Mouse (Mus musculus) forebrain, embryonic 11.5 days (tissue): ENCODE measurements around the gene Tnnt2. TPM values are rescaled to one million over a fixed set of nuclear protein-coding genes. Genes with fewer than 3 reads are reported as not detected.

Experiments
- ATAC-seq: fragments of 200-750 bp; cut with Nextera tagmentation; replicated peaks from 2 replicates; pipeline ENCODE4 v1.8.0; 2017; ENCODE audit warnings: moderate TSS enrichment; ENCODE audit not compliant: low FRiP score
- DNase-seq: peaks from one replicate; pipeline ENCODE4 v3.0.0-alpha.2; 2017; ENCODE audit warnings: low spot score
- H3K27ac ChIP-seq: fragments of 300-500 bp; sonication (generic); 2 replicates; pipeline ENCODE4 v1.5.1; 2014; ENCODE audit warnings: low read depth, low read length
- H3K27me3 ChIP-seq: fragments of 300-500 bp; sonication (generic); 2 replicates; pipeline ENCODE4 v1.6.1; 2014; ENCODE audit warnings: mild to moderate bottlenecking, low read length, mixed read lengths; ENCODE audit not compliant: control insufficient read depth, insufficient read depth
- H3K36me3 ChIP-seq: fragments of 300-500 bp; sonication (generic); 2 replicates; pipeline ENCODE4 v1.6.1; 2014; ENCODE audit warnings: mild to moderate bottlenecking, low read length, moderate library complexity, mixed read lengths; ENCODE audit not compliant: control insufficient read depth, insufficient read depth
- H3K4me1 ChIP-seq: fragments of 300-500 bp; sonication (generic); replicated peaks from 2 replicates; pipeline ENCODE4 v1.6.1; 2014; ENCODE audit warnings: low read length, mixed read lengths; ENCODE audit not compliant: control insufficient read depth, insufficient read depth
- H3K4me2 ChIP-seq: fragments of 300-500 bp; sonication (generic); 2 replicates; pipeline ENCODE4 v1.6.1; 2014; ENCODE audit warnings: low read depth, mild to moderate bottlenecking, low read length, moderate library complexity, mixed read lengths; ENCODE audit not compliant: severe bottlenecking
- H3K4me3 ChIP-seq: fragments of 300-500 bp; sonication (generic); 2 replicates; pipeline ENCODE4 v1.5.1; 2014; ENCODE audit warnings: low read depth, low read length
- H3K9ac ChIP-seq: fragments of 300-500 bp; sonication (generic); 2 replicates; pipeline ENCODE4 v1.6.1; 2014; ENCODE audit warnings: low read length
- H3K9me3 ChIP-seq: fragments of 300-500 bp; sonication (generic); 2 replicates; pipeline ENCODE4 v1.6.1; 2016; ENCODE audit warnings: low read length, mixed read lengths; ENCODE audit not compliant: control insufficient read depth
- WGBS: fragments of 180-500 bp; shearing (Covaris S2); extraction: QIAGEN DNeasy Blood & Tissue Kit; methylation state at CpG from one replicate; pipeline ENCODE4 v1.1.7; 2014; 5-methylcytosine and 5-hydroxymethylcytosine counted together
- polyA plus RNA-seq: library from polyadenylated mRNA; unstranded; fragments of >200 nt; fragmentation: Nextera tagmentation; extraction: Ambion mirVana; gene quantifications from 2 replicates; pipeline ENCODE4 v1.2.1, GENCODE M21; 2014

Tnnt2 gene
- polyA plus RNA-seq, 1 experiment from 2014 or later: not detected

GRCm38 (mm10) chr1:135813071-135813470 lies 23.1 kb upstream of the Tnnt2 start:
- DNase-seq: no peak
- WGBS: 77% methylated on average over 4 of the region's 4 CpGs

GRCm38 (mm10) chr1:135813687-135814395 lies 22.3 kb upstream of the Tnnt2 start:
- H3K27me3 ChIP-seq: peaks cover 25% of the 10 kb centered on the region
- WGBS: 75% methylated on average over 5 of the region's 5 CpGs

More at GRCm38 (mm10) chr1:135813071-135813470, 23.1 kb upstream of the Tnnt2 start:
- no peaks in the 10 kb centered on the region for H3K4me1 ChIP-seq
- H3K27me3 ChIP-seq: peaks cover 18% of the 10 kb centered on the region
- H3K9ac ChIP-seq: no peak overlapping the region
- H3K27ac ChIP-seq: no peak overlapping the region
- no peak for ATAC-seq
- no peak overlapping the region for H3K4me3 ChIP-seq
- no peaks in the 10 kb centered on the region for H3K9me3 ChIP-seq
- no peaks in the 10 kb centered on the region for H3K36me3 ChIP-seq
- H3K4me2 ChIP-seq: no peak overlapping the region

GRCm38 (mm10) chr1:135814531-135814930 lies 21.6 kb upstream of the Tnnt2 start:
- peaks cover 31% of the 10 kb centered on the region for H3K27me3 ChIP-seq
- H3K9me3 ChIP-seq: no peaks in the 10 kb centered on the region
- ATAC-seq (no peak), DNase-seq (no peak)
- H3K4me2 ChIP-seq: no peak overlapping the region
- no peak overlapping the region for H3K27ac ChIP-seq
- no peak overlapping the region for H3K4me3 ChIP-seq
- 81% methylated on average over 5 of the region's 5 CpGs for WGBS
- H3K4me1 ChIP-seq: peaks cover 3% of the 10 kb centered on the region; the same call in 1 of the 2 replicates
- H3K36me3 ChIP-seq: no peaks in the 10 kb centered on the region
- H3K9ac ChIP-seq: no peak overlapping the region

More at GRCm38 (mm10) chr1:135813687-135814395, 22.3 kb upstream of the Tnnt2 start:
- Histone ChIP-seq H3K4me3 (no peak overlapping the region), H3K9me3 (no peaks in the 10 kb centered on the region), H3K27ac (no peak overlapping the region), H3K9ac (no peak overlapping the region), H3K4me2 (no peak overlapping the region), H3K4me1 (peaks cover 3% of the 10 kb centered on the region; the same call in 1 of the 2 replicates), H3K36me3 (no peaks in the 10 kb centered on the region)
- ATAC-seq (no peak), DNase-seq (no peak)

GRCm38 (mm10) chr1:135817595-135817994 lies 18.6 kb upstream of the Tnnt2 start:
- H3K9ac ChIP-seq: no peak overlapping the region
- H3K4me3 ChIP-seq: no peak overlapping the region
- H3K4me1 ChIP-seq: peaks cover 3% of the 10 kb centered on the region; the same call in 1 of the 2 replicates
- ATAC-seq: no peak
- no peak overlapping the region for H3K4me2 ChIP-seq
- WGBS: 75% methylated on average over 4 of the region's 4 CpGs
- DNase-seq: no peak
- H3K36me3 ChIP-seq: no peaks in the 10 kb centered on the region
- H3K9me3 ChIP-seq: no peaks in the 10 kb centered on the region
- no peak overlapping the region for H3K27ac ChIP-seq
- H3K27me3 ChIP-seq: peaks cover 40% of the 10 kb centered on the region

- H3K27me3 ChIP-seq: peaks cover 40% of the 10 kb centered on the region
- ATAC-seq: peak; percentile 53; the same call in 1 of the 2 replicates
Observed at GRCm38 (mm10) chr1:135818481-135819086, 17.6 kb upstream of the Tnnt2 start, which contains the start of gene Lad1. Gene Lad1, plus strand, starts transcription at chr1:135818598.

GRCm38 (mm10) chr1:135820071-135820470 lies 16.1 kb upstream of the Tnnt2 start:
- Histone ChIP-seq H3K9ac (no peak overlapping the region), H3K27me3 (peaks cover 40% of the 10 kb centered on the region), H3K4me2 (no peak overlapping the region), H3K4me1 (peaks cover 3% of the 10 kb centered on the region; the same call in 1 of the 2 replicates), H3K27ac (no peak overlapping the region), H3K4me3 (no peak overlapping the region), H3K36me3 (no peaks in the 10 kb centered on the region), H3K9me3 (no peaks in the 10 kb centered on the region)
- WGBS: 85% methylated on average over 10 of the region's 10 CpGs
- DNase-seq (no peak), ATAC-seq (no peak)

More at GRCm38 (mm10) chr1:135818481-135819086, 17.6 kb upstream of the Tnnt2 start, which contains the start of gene Lad1:
- under 1% methylated on average over 60 of the region's 63 CpGs for WGBS
- no peak within 1 kb of the TSS for H3K27ac ChIP-seq
- peak within 1 kb of the TSS; percentile 56 for H3K4me3 ChIP-seq
- H3K36me3 ChIP-seq: no peaks in the 10 kb centered on the region
- peak within 1 kb of the TSS; percentile 48 for H3K9ac ChIP-seq
- DNase-seq: peak; percentile 62
- H3K9me3 ChIP-seq: no peaks in the 10 kb centered on the region
- peak within 1 kb of the TSS; percentile 100 for H3K4me2 ChIP-seq
- peaks cover 3% of the 10 kb centered on the region; the same call in 1 of the 2 replicates for H3K4me1 ChIP-seq

- H3K27me3 ChIP-seq: peaks cover 40% of the 10 kb centered on the region
- no peak overlapping the region for H3K27ac ChIP-seq
- DNase-seq (no peak), ATAC-seq (no peak)
- H3K4me2 ChIP-seq: no peak overlapping the region
- H3K36me3 ChIP-seq: no peaks in the 10 kb centered on the region
- H3K9me3 ChIP-seq: no peaks in the 10 kb centered on the region
- peaks cover 3% of the 10 kb centered on the region; the same call in 1 of the 2 replicates for H3K4me1 ChIP-seq
- no peak overlapping the region for H3K9ac ChIP-seq
- 82% methylated on average over 16 of the region's 16 CpGs for WGBS
- no peak overlapping the region for H3K4me3 ChIP-seq
Observed at GRCm38 (mm10) chr1:135820736-135821364, 15.3 kb upstream of the Tnnt2 start.

- Histone ChIP-seq H3K9ac (no peak overlapping the region), H3K36me3 (no peaks in the 10 kb centered on the region), H3K4me1 (peaks cover 3% of the 10 kb centered on the region; the same call in 1 of the 2 replicates), H3K4me3 (no peak overlapping the region), H3K27me3 (peaks cover 35% of the 10 kb centered on the region), H3K9me3 (no peaks in the 10 kb centered on the region), H3K27ac (no peak overlapping the region), H3K4me2 (no peak overlapping the region)
- WGBS: 87% methylated on average over 7 of the region's 7 CpGs
- ATAC-seq: no peak
- no peak for DNase-seq
Observed at GRCm38 (mm10) chr1:135821780-135822179, 14.4 kb upstream of the Tnnt2 start.
